Mouse (Mus musculus): ENCODE results near the gene Glis1.

GRCm38 (mm10) chr4:107502601-107503051 lies 68.2 kb downstream of the Glis1 start:
- TF ChIP-seq TAL1 (IDR thresholded peaks at IDR 0.05; ENCODE audit: low read length) (no peak), GATA1 (IDR thresholded peaks at IDR 0.05; ENCODE audit: low read length) (no peak)

All from erythroblast, embryonic 14.5 days (primary cell).